Comparison of ENCODE assay signal across 38 mouse cellular contexts in the genomic region with DNA sequence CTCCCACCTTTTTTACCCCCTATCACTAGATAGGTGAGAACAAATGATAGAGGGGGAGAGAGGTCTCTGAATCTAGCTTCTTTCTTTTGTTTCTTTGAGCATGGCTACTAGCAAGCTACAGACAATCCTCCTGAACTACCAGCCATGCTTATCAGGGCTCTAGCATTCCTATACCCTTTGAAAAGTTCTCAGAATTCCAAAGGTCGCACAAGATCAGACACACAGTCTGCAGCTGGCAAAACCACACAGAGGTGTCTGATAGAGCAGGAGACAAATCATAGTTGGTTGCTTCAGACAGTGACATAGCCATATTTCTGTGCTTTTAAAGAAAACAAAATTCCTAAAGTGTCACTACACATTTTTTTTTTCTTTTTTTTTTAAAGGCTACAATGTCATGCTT. TPM values are rescaled to one million over a fixed set of nuclear protein-coding genes. Genes with fewer than 3 reads are reported as not detected.
A peak's percentile ranks its signal among the peaks of the same experiment; 100 is the strongest.
DNase-seq lines count a peak whose midpoint lies in the region; ATAC-seq and TF ChIP-seq lines count a peak whose summit lies in the region.
"Had no signal": no experiment of that assay in that cellular context is flagged by ENCODE, and none has a peak within 500 bp of the region (broad histone marks: within the 10 kb centered on the region; RNA-seq: fewer than 3 reads in every experiment).

No protein-coding gene starts in this region.

- TF ChIP-seq CTCF in liver, adult 2 months (IDR thresholded peaks at IDR 0.05; ENCODE audit: low read depth, low read length) = no peak

- no peak for TF ChIP-seq POLR2A in liver, adult 2 months (IDR thresholded peaks at IDR 0.05; ENCODE audit: extremely low read depth, insufficient read depth, low read length)

- peaks cover 26% of the 10 kb centered on the region for H3K36me3 ChIP-seq in heart, embryonic 13.5 days
- H3K36me3 ChIP-seq in liver, adult 2 months (ENCODE audit: control insufficient read depth, insufficient read depth, low read length) = peaks cover 5% of the 10 kb centered on the region; the same call in 1 of the 2 replicates
- no peaks in the 10 kb centered on the region for H3K36me3 ChIP-seq in liver, embryonic 11.5 days (ENCODE audit: control insufficient read depth, insufficient read depth, low read length)
- H3K36me3 ChIP-seq in intestine, embryonic 15.5 days = no peaks in the 10 kb centered on the region
- H3K36me3 ChIP-seq: liver, embryonic 13.5 days had no signal

- H3K4me1 ChIP-seq in heart, embryonic 13.5 days = peaks cover 21% of the 10 kb centered on the region
- peaks cover 3% of the 10 kb centered on the region; the same call in 1 of the 2 replicates for H3K4me1 ChIP-seq in liver, adult 2 months (ENCODE audit: control insufficient read depth, insufficient read depth, low read length)
- H3K4me1 ChIP-seq in liver, embryonic 11.5 days (replicated peaks; ENCODE audit: control insufficient read depth, insufficient read depth, low read length) = no peaks in the 10 kb centered on the region
- no peaks in the 10 kb centered on the region for H3K4me1 ChIP-seq in intestine, embryonic 15.5 days (replicated peaks)
- H3K4me1 ChIP-seq: lung, embryonic 15.5 days; midbrain, embryonic 12.5 days; neural tube, embryonic 12.5 days had no signal

- peak overlapping the region; percentile 75 for H3K27ac ChIP-seq in heart, embryonic 13.5 days (replicated peaks)
- no peak overlapping the region for H3K27ac ChIP-seq in liver, adult 2 months (replicated peaks; ENCODE audit: insufficient read depth, low read depth, low read length)
- no peak overlapping the region for H3K27ac ChIP-seq in liver, embryonic 11.5 days (ENCODE audit: low read depth, low read length)
- H3K27ac ChIP-seq in intestine, embryonic 15.5 days = no peak overlapping the region
- H3K27ac ChIP-seq: liver, embryonic 13.5 days; lung, embryonic 15.5 days; midbrain, embryonic 12.5 days; neural tube, embryonic 12.5 days; stomach, postnatal 0 days had no signal

- no peak for DNase-seq in heart, adult 8-10 months (ENCODE audit: low spot score)
- DNase-seq in liver, adult 2 months (ENCODE audit: extremely low read depth, low read depth, low spot score) = peak; percentile 61
- no peak for DNase-seq in liver, embryonic 11.5 days (ENCODE audit: low spot score)
- peak; percentile 6 for DNase-seq in mesoderm, embryonic 11.5 days (ENCODE audit: low read depth, low spot score)
- no peak for DNase-seq in cerebellum, postnatal 14 days
- DNase-seq: adrenal gland, postnatal 25 days; cerebellum, adult 11-12 months; cerebellum, adult 9-11 months; forebrain, postnatal 0 days; gastrocnemius, postnatal 14 days; kidney, adult 9 months; kidney, postnatal 10 days; layer of hippocampus, adult 9-11 months; liver, embryonic 13.5 days; right cerebral cortex, adult 18-20 months; thymus, adult 18-20 months; thymus, postnatal 25 days had no signal

- H3K4me2 ChIP-seq in heart, embryonic 13.5 days = peak overlapping the region; percentile 10
- H3K4me2 ChIP-seq in liver, embryonic 11.5 days = no peak overlapping the region
- no peak overlapping the region for H3K4me2 ChIP-seq in intestine, embryonic 15.5 days (replicated peaks)
- H3K4me2 ChIP-seq: liver, embryonic 13.5 days; lung, embryonic 15.5 days; midbrain, embryonic 12.5 days; neural tube, embryonic 12.5 days had no signal

- no peak overlapping the region for H3K4me3 ChIP-seq in heart, embryonic 13.5 days
- H3K4me3 ChIP-seq in liver, adult 2 months (ENCODE audit: insufficient read depth, low read depth, low read length) = no peak overlapping the region
- H3K4me3 ChIP-seq in liver, embryonic 11.5 days (ENCODE audit: low read depth, low read length) = no peak overlapping the region
- H3K4me3 ChIP-seq in intestine, embryonic 15.5 days (replicated peaks) = no peak overlapping the region
- H3K4me3 ChIP-seq: erythroblast, embryonic 14.5 days; liver, embryonic 13.5 days; lung, embryonic 15.5 days; midbrain, embryonic 12.5 days; myocyte; neural tube, embryonic 12.5 days had no signal

- H3K79me2 ChIP-seq in liver, adult 2 months (ENCODE audit: control insufficient read depth, insufficient read depth, low read length) = peaks cover 8% of the 10 kb centered on the region; the same call in 1 of the 2 replicates

- WGBS in heart, embryonic 13.5 days = 10% methylated on average over 1 of the region's 1 CpGs
- WGBS in liver, adult 2 months = 24% methylated on average over 1 of the region's 1 CpGs
- 46% methylated on average over 1 of the region's 1 CpGs for WGBS in liver, embryonic 11.5 days
- WGBS in intestine, embryonic 15.5 days = 31% methylated on average over 1 of the region's 1 CpGs

- no peak overlapping the region for H3K9ac ChIP-seq in heart, embryonic 13.5 days
- no peak overlapping the region for H3K9ac ChIP-seq in liver, adult 2 months (ENCODE audit: low read depth, low read length)
- no peak overlapping the region for H3K9ac ChIP-seq in liver, embryonic 11.5 days (ENCODE audit: low read depth, low read length)
- H3K9ac ChIP-seq in intestine, embryonic 15.5 days = no peak overlapping the region
- H3K9ac ChIP-seq: forebrain, postnatal 0 days; liver, embryonic 13.5 days; lung, embryonic 15.5 days; midbrain, embryonic 12.5 days; neural tube, embryonic 12.5 days had no signal

- no peak for ATAC-seq in heart, embryonic 13.5 days (ENCODE audit: extremely low read depth, insufficient number of reproducible peaks, low FRiP score, low TSS enrichment)
- ATAC-seq in liver, embryonic 11.5 days (replicated peaks; ENCODE audit: low FRiP score) = no peak
- ATAC-seq in intestine, embryonic 15.5 days = peak; percentile 86
- ATAC-seq: CD4-positive, CD25-positive, alpha-beta regulatory T cell, adult 4 months; forebrain, postnatal 0 days; hindbrain, embryonic 16.5 days had no signal

- H3K27me3 ChIP-seq in heart, embryonic 13.5 days (replicated peaks) = no peaks in the 10 kb centered on the region
- H3K27me3 ChIP-seq in liver, adult 2 months (ENCODE audit: control insufficient read depth, insufficient read depth, low read length) = no peaks in the 10 kb centered on the region
- no peaks in the 10 kb centered on the region for H3K27me3 ChIP-seq in liver, embryonic 11.5 days (replicated peaks; ENCODE audit: control insufficient read depth, insufficient read depth, low read length)
- no peaks in the 10 kb centered on the region for H3K27me3 ChIP-seq in intestine, embryonic 15.5 days (replicated peaks)
- H3K27me3 ChIP-seq: liver, embryonic 13.5 days; lung, embryonic 15.5 days; midbrain, embryonic 12.5 days; neural tube, embryonic 12.5 days had no signal

- H3K9me3 ChIP-seq in heart, embryonic 13.5 days = no peaks in the 10 kb centered on the region
- no peaks in the 10 kb centered on the region for H3K9me3 ChIP-seq in liver, embryonic 11.5 days (ENCODE audit: control insufficient read depth, low read length)
- H3K9me3 ChIP-seq in intestine, embryonic 15.5 days = no peaks in the 10 kb centered on the region
- H3K9me3 ChIP-seq: liver, embryonic 13.5 days; lung, embryonic 15.5 days; midbrain, embryonic 12.5 days; neural tube, embryonic 12.5 days had no signal

RNA-seq across cellular contexts. Expression of gene Guca2a, which starts 37.9 kb away (rescaled TPM):
- not detected in 2 replicates for polyA plus RNA-seq in heart, embryonic 13.5 days (2015; fragmentation: Nextera tagmentation; extraction: Ambion mirVana)
- not detected for total RNA-seq in heart, adult 8-10 months (2022)
- not detected in 2 replicates for total RNA-seq in liver, adult 2 months (2014; rRNA removed)
- 0.36 and 1.2 TPM in 2 replicates for polyA plus RNA-seq in liver, adult 2 months (2012; rRNA removed)
- 0.62 TPM in 1 of 2 replicates, not detected in the other for polyA plus RNA-seq in liver, embryonic 11.5 days (2014; fragmentation: Nextera tagmentation; extraction: Ambion mirVana)
- 175 and 231 TPM in 2 replicates for polyA plus RNA-seq in intestine, embryonic 15.5 days (2015; fragmentation: Nextera tagmentation; extraction: Ambion mirVana)
- total RNA-seq: adrenal gland, adult 18-20 months; common myeloid progenitor, adult 5-6 weeks; forebrain, postnatal 0 days; gastrocnemius, postnatal 14 days; granulocyte monocyte progenitor cell, adult 5-6 weeks; left cerebral cortex, adult 18-20 months; left cerebral cortex, postnatal 14 days; megakaryocyte, adult 5-6 weeks; midbrain, postnatal 0 days had no signal
- polyA plus RNA-seq: CD4-positive, CD25-positive, alpha-beta regulatory T cell, adult 4 months; embryonic facial prominence, embryonic 14.5 days; erythroblast, embryonic 14.5 days; forebrain, embryonic 11.5 days; forebrain, postnatal 0 days; hindbrain, embryonic 11.5 days; hindbrain, embryonic 16.5 days; limb, embryonic 11.5 days; liver, embryonic 13.5 days; lung, embryonic 15.5 days; midbrain, embryonic 12.5 days; midbrain, postnatal 0 days; myocyte; neural tube, embryonic 12.5 days had no signal

RNA-seq across cellular contexts. Expression of gene Guca2b, which starts 59.1 kb away (rescaled TPM):
- not detected in 2 replicates for polyA plus RNA-seq in heart, embryonic 13.5 days (2015; fragmentation: Nextera tagmentation; extraction: Ambion mirVana)
- under 1 TPM in 2 of 4 experiments, not detected in 2; 0.49 to 0.75 TPM for total RNA-seq in heart, adult 8-10 months (2022)
- not detected in 2 replicates for total RNA-seq in liver, adult 2 months (2014; rRNA removed)
- not detected in 2 replicates for polyA plus RNA-seq in liver, adult 2 months (2012; rRNA removed)
- 0.40 TPM in 1 of 2 replicates, not detected in the other for polyA plus RNA-seq in liver, embryonic 11.5 days (2014; fragmentation: Nextera tagmentation; extraction: Ambion mirVana)
- polyA plus RNA-seq in intestine, embryonic 15.5 days (2015; fragmentation: Nextera tagmentation; extraction: Ambion mirVana) = 37.5 and 60.8 TPM in 2 replicates
- total RNA-seq: adrenal gland, postnatal 25 days; common myeloid progenitor, adult 5-6 weeks; forebrain, postnatal 0 days; gastrocnemius, postnatal 14 days; granulocyte monocyte progenitor cell, adult 5-6 weeks; left cerebral cortex, adult 18-20 months; left cerebral cortex, postnatal 14 days; megakaryocyte, adult 5-6 weeks; midbrain, postnatal 0 days had no signal
- polyA plus RNA-seq: CD4-positive, CD25-positive, alpha-beta regulatory T cell, adult 4 months; embryonic facial prominence, embryonic 14.5 days; erythroblast, embryonic 14.5 days; forebrain, embryonic 11.5 days; forebrain, postnatal 0 days; hindbrain, embryonic 11.5 days; hindbrain, embryonic 16.5 days; limb, embryonic 11.5 days; liver, embryonic 13.5 days; lung, embryonic 15.5 days; midbrain, embryonic 12.5 days; midbrain, postnatal 0 days; myocyte; neural tube, embryonic 12.5 days had no signal

Comparison
In these comparisons a context has a peak if more than half of its experiments do, and no peak if none do; other contexts are left out.
1. DNase-seq: peak in liver, adult 2 months (single experiment) and mesoderm, embryonic 11.5 days (single experiment); none in heart, adult 8-10 months (single experiment), liver, embryonic 11.5 days (single experiment) and cerebellum, postnatal 14 days (0 of 2).
2. RNA of gene Guca2a, which starts 37.9 kb away (polyA plus RNA-seq): 175 to 231 TPM in intestine, embryonic 15.5 days; 0.36 to 1.2 TPM in liver, adult 2 months, 0.62 TPM in liver, embryonic 11.5 days and not detected in heart, embryonic 13.5 days; every median in the first group is over 10 times any median in the second.
3. RNA of gene Guca2b, which starts 59.1 kb away (polyA plus RNA-seq): 37.5 to 60.8 TPM in intestine, embryonic 15.5 days; 0.40 TPM in liver, embryonic 11.5 days, not detected in heart, embryonic 13.5 days and not detected in liver, adult 2 months; every median in the first group is over 10 times any median in the second.